Mouse (Mus musculus): ENCODE measurements around the gene Rnf186. TPM values are rescaled to one million over a fixed set of nuclear protein-coding genes. Genes with fewer than 3 reads are reported as not detected.
A peak's percentile ranks its signal among the peaks of the same experiment; 100 is the strongest.

The Rnf186 gene
- polyA plus RNA-seq, 1 experiment, result 461 TPM

DNA sequence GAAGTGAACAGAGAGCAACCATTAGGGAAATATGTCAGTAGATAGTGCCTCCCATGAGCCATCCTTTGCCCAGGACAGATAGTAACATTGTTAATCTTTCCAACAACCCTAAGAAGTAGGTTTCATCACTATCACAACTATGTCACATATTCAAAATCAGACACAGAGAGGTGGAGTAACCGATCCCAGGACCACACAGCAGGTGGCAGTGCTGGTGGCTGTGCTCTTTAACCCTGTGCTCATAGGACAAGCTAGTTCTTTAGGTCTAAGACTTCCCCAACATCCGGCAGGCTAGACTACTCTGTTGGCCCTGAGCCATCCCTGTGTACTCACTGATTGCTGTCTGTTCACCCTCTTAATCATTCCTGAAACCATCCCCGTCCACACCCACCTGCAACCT is 27.5 kb downstream of the Rnf186 start:
- 36% methylated on average over 3 of the region's 3 CpGs for WGBS
- H3K4me3 ChIP-seq (ENCODE audit: low read depth, low read length), result no peak overlapping the region
- H3K4me1 ChIP-seq (ENCODE audit: control insufficient read depth, insufficient read depth, insufficient read length, low read length), result peaks cover 5% of the 10 kb centered on the region; the same call in 1 of the 2 replicates
- peaks cover 45% of the 10 kb centered on the region for H3K36me3 ChIP-seq (ENCODE audit: control insufficient read depth, insufficient read depth, low read length)
- H3K27ac ChIP-seq (ENCODE audit: insufficient read depth, low read depth, low read length), result peak overlapping the region; percentile 32; the same call in 1 of the 2 replicates
- no peaks in the 10 kb centered on the region for H3K27me3 ChIP-seq (ENCODE audit: control insufficient read depth, insufficient read depth, low read length)
- TF ChIP-seq POLR2A (IDR thresholded peaks at IDR 0.05; ENCODE audit: low read depth, low read length) (no peak), CTCF (IDR thresholded peaks at IDR 0.05; ENCODE audit: extremely low read depth, insufficient read length, insufficient replicate concordance, low read depth, low read length) (peak; percentile 60; the same call in 1 of the 2 replicates)

DNA sequence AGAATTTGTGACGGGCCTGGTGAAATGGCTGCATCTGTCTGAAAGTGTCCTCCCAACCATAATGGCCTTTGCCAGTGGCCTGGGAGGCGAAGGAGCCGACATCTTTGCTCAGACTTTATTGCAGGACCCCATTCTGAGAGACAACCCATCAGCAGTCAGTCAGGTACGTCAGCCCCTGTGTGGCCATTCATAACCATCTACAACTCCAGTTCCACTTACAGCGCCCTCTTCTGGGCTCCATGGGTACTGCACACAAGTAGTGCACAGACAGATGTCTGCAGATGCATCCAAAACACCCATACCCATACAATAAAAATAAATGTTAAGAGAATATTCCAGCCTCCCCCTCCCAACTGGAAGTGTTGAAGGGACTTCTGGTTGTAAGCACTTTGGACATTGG is 29.5 kb downstream of the Rnf186 start:
- Histone ChIP-seq H3K4me1 (ENCODE audit: control insufficient read depth, insufficient read depth, insufficient read length, low read length) (peaks cover 12% of the 10 kb centered on the region; the same call in 1 of the 2 replicates), H3K27me3 (ENCODE audit: control insufficient read depth, insufficient read depth, low read length) (no peaks in the 10 kb centered on the region), H3K4me3 (ENCODE audit: low read depth, low read length) (no peak overlapping the region), H3K36me3 (ENCODE audit: control insufficient read depth, insufficient read depth, low read length) (peaks cover 32% of the 10 kb centered on the region), H3K27ac (ENCODE audit: insufficient read depth, low read depth, low read length) (no peak overlapping the region)
- TF ChIP-seq POLR2A (IDR thresholded peaks at IDR 0.05; ENCODE audit: low read depth, low read length) (no peak), CTCF (IDR thresholded peaks at IDR 0.05; ENCODE audit: extremely low read depth, insufficient read length, insufficient replicate concordance, low read depth, low read length) (peak; percentile 66; the same call in 1 of the 2 replicates)
- WGBS, result 86% methylated on average over 5 of the region's 5 CpGs

DNA sequence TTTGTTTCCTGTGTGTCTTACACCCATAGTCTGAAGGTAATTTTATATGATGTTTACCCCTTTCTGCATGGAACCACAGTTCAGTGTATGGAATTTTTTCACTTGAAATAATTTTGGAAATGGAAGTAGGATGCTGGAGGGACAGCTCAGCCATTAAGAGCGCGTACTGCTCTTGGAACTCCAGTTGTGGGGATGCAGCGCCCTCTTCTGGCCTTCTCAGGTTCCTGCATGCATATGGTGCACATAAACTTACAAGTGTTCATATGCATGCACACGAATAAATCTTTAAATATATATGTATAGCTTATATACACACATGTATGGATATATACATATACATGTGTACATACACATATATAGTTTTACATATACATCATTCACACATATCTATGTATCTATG is 30.2 kb downstream of the Rnf186 start:
- no peak overlapping the region for H3K4me3 ChIP-seq (ENCODE audit: low read depth, low read length)
- TF ChIP-seq CTCF (IDR thresholded peaks at IDR 0.05; ENCODE audit: extremely low read depth, insufficient read length, insufficient replicate concordance, low read depth, low read length) (peak; percentile 40; the same call in 1 of the 2 replicates), POLR2A (IDR thresholded peaks at IDR 0.05; ENCODE audit: low read depth, low read length) (no peak)

DNA sequence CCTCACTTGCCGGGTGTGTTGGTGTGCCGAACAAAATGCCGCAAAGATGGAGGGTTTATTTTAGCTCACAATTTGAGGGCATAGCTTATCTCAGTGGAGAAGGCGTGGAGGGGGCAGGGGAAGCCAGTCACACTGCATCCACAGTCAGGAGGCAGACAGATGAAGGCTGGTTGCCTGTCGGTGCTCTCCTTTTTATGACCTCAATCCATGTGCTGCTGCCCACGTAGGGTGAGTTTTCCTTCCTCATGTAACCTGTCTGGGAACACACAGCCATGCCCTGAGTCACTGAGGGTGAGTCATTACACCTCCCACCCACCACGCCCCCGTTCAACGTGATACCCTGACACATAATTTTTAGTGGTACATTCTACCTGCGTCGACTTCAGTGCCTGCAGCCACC is 31.7 kb downstream of the Rnf186 start:
- H3K27ac ChIP-seq (ENCODE audit: insufficient read depth, low read depth, low read length), result no peak overlapping the region
- H3K27me3 ChIP-seq (ENCODE audit: control insufficient read depth, insufficient read depth, low read length), result no peaks in the 10 kb centered on the region
- no peak for TF ChIP-seq POLR2A (IDR thresholded peaks at IDR 0.05; ENCODE audit: low read depth, low read length)
- TF ChIP-seq CTCF (IDR thresholded peaks at IDR 0.05; ENCODE audit: extremely low read depth, insufficient read length, insufficient replicate concordance, low read depth, low read length), result no peak
- WGBS, result 74% methylated on average over 11 of the region's 11 CpGs
- peaks cover 25% of the 10 kb centered on the region for H3K4me1 ChIP-seq (ENCODE audit: control insufficient read depth, insufficient read depth, insufficient read length, low read length)
- H3K36me3 ChIP-seq (ENCODE audit: control insufficient read depth, insufficient read depth, low read length), result peaks cover 20% of the 10 kb centered on the region
- no peak overlapping the region for H3K4me3 ChIP-seq (ENCODE audit: low read depth, low read length)

More for the DNA sequence above, 30.2 kb downstream of the Rnf186 start:
- Histone ChIP-seq H3K4me1 (ENCODE audit: control insufficient read depth, insufficient read depth, insufficient read length, low read length) (peaks cover 15% of the 10 kb centered on the region; the same call in 1 of the 2 replicates), H3K27ac (ENCODE audit: insufficient read depth, low read depth, low read length) (no peak overlapping the region), H3K27me3 (ENCODE audit: control insufficient read depth, insufficient read depth, low read length) (no peaks in the 10 kb centered on the region), H3K36me3 (ENCODE audit: control insufficient read depth, insufficient read depth, low read length) (peaks cover 26% of the 10 kb centered on the region)
- WGBS, result 87% methylated on average over 4 of the region's 4 CpGs

DNA sequence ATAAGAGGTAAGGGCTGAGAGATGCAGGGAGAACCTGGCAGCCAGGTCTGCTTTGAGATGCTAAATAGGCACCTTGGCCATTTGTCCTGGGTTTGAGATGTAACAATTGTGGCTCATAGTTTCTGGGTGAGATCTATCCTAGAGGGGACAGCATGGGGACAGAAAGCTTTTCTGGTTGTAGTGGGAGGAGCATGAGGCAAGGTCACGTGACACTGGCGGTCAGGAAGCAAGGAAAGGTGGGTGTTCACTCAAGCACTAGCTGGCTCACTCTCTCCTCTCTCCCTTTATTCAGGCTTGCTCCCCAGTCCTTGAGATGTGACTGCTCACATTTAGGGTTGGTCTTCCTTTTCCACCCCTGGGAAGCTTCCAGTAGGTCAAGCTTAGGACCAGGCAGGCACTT is 34.1 kb downstream of the Rnf186 start:
- Histone ChIP-seq H3K27me3 (ENCODE audit: control insufficient read depth, insufficient read depth, low read length) (no peaks in the 10 kb centered on the region), H3K4me1 (ENCODE audit: control insufficient read depth, insufficient read depth, insufficient read length, low read length) (peaks cover 38% of the 10 kb centered on the region), H3K4me3 (ENCODE audit: low read depth, low read length) (no peak overlapping the region), H3K27ac (ENCODE audit: insufficient read depth, low read depth, low read length) (peak overlapping the region; percentile 14; the same call in 1 of the 2 replicates), H3K36me3 (ENCODE audit: control insufficient read depth, insufficient read depth, low read length) (peaks cover 17% of the 10 kb centered on the region)
- 65% methylated on average over 2 of the region's 2 CpGs for WGBS
- TF ChIP-seq POLR2A (IDR thresholded peaks at IDR 0.05; ENCODE audit: low read depth, low read length) (no peak), CTCF (IDR thresholded peaks at IDR 0.05; ENCODE audit: extremely low read depth, insufficient read length, insufficient replicate concordance, low read depth, low read length) (no peak)

DNA sequence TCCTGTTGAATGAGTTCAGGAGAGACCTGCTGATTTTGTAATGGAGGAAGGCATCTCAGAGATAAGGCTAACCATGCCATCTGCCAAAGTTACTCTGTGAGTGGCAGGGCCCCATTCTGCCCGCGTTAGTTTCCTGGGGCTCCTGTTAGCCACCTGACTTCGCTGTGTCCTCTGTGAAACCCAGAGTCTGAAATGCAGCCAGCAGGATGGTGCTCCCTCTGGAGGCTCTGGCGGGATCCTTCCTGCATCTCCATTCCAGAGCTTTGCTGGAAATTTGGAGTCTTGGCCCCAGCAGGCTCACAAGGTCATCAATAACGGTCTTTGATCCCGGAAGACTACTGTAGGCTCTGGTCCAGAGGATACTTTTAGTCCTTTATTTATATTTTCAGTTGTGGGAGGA is 34.5 kb downstream of the Rnf186 start:
- peak; percentile 42; the same call in 1 of the 2 replicates for TF ChIP-seq CTCF (IDR thresholded peaks at IDR 0.05; ENCODE audit: extremely low read depth, insufficient read length, insufficient replicate concordance, low read depth, low read length)
- TF ChIP-seq POLR2A (IDR thresholded peaks at IDR 0.05; ENCODE audit: low read depth, low read length), result no peak
- Histone ChIP-seq H3K4me3 (ENCODE audit: low read depth, low read length) (no peak overlapping the region), H3K4me1 (ENCODE audit: control insufficient read depth, insufficient read depth, insufficient read length, low read length) (peaks cover 38% of the 10 kb centered on the region), H3K27me3 (ENCODE audit: control insufficient read depth, insufficient read depth, low read length) (no peaks in the 10 kb centered on the region), H3K36me3 (ENCODE audit: control insufficient read depth, insufficient read depth, low read length) (peaks cover 15% of the 10 kb centered on the region), H3K27ac (ENCODE audit: insufficient read depth, low read depth, low read length) (peak overlapping the region; percentile 60; the same call in 1 of the 2 replicates)
- 8% methylated on average over 6 of the region's 6 CpGs for WGBS

DNA sequence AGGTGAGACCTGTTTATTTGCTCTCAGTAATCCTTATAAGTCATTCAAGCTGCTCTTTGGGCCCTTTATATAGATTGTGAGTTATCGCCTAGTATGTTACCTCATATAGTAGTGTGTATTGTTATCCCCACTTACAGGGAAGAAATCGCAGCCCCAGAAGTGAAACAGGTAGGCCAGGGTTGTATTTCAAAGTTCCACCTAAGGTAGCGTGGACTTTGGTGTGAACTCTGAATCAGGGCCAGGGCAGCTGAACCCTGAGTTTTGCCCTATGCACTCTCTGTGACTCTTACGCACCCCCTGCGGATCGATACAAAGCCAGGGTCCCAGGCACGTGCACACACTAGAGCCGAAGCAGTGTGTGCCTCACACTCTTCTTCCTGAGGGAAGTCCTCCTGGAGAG is 37.2 kb downstream of the Rnf186 start:
- TF ChIP-seq CTCF (IDR thresholded peaks at IDR 0.05; ENCODE audit: extremely low read depth, insufficient read length, insufficient replicate concordance, low read depth, low read length), result no peak
- no peak for TF ChIP-seq POLR2A (IDR thresholded peaks at IDR 0.05; ENCODE audit: low read depth, low read length)
- WGBS, result 41% methylated on average over 8 of the region's 8 CpGs

More for the DNA sequence above, 37.2 kb downstream of the Rnf186 start:
- Histone ChIP-seq H3K27me3 (ENCODE audit: control insufficient read depth, insufficient read depth, low read length) (no peaks in the 10 kb centered on the region), H3K27ac (ENCODE audit: insufficient read depth, low read depth, low read length) (peak overlapping the region; percentile 96), H3K4me3 (ENCODE audit: low read depth, low read length) (no peak overlapping the region), H3K4me1 (ENCODE audit: control insufficient read depth, insufficient read depth, insufficient read length, low read length) (peaks cover 55% of the 10 kb centered on the region), H3K36me3 (ENCODE audit: control insufficient read depth, insufficient read depth, low read length) (no peaks in the 10 kb centered on the region)

Data from small intestine, adult 2 months (tissue).